Mouse (Mus musculus): ENCODE data around the gene Ttc27. TPM values are rescaled to one million over a fixed set of nuclear protein-coding genes. Genes with fewer than 3 reads are reported as not detected.

Ttc27 gene
- total and polyA plus RNA-seq, 2 experiments from 2014 or later, result 8.5 to 16.2 TPM

GRCm38 (mm10) chr17:74807509-74808248 is 90.1 kb downstream of the Ttc27 start:
- H3K27ac ChIP-seq (ENCODE audit: low read depth), result no peak overlapping the region
- H3K27me3 ChIP-seq (ENCODE audit: control insufficient read depth, insufficient read depth, low read length), result no peaks in the 10 kb centered on the region
- no peaks in the 10 kb centered on the region for H3K9me3 ChIP-seq (replicated peaks; ENCODE audit: control insufficient read depth, low read length)
- no peak for DNase-seq (ENCODE audit: low spot score)
- H3K9ac ChIP-seq (replicated peaks; ENCODE audit: low read depth, low read length), result no peak overlapping the region
- H3K4me3 ChIP-seq (ENCODE audit: low read depth, low read length), result no peak overlapping the region
- ATAC-seq (ENCODE audit: insufficient read depth, low read depth), result no peak
- 57% methylated on average over 9 of the region's 9 CpGs for WGBS
- 0 out of 2 replicates have a peak, but pooled peaks cover 6% of the 10 kb centered on the region for H3K4me1 ChIP-seq (ENCODE audit: control insufficient read depth, insufficient read depth)
- H3K4me2 ChIP-seq (ENCODE audit: low read depth, low read length), result no peak overlapping the region
- no peak for TF ChIP-seq EP300 (IDR thresholded peaks at IDR 0.05; ENCODE audit: low read depth)
- TF ChIP-seq CTCF (IDR thresholded peaks at IDR 0.05; ENCODE audit: low read depth), result no peak
- H3K36me3 ChIP-seq (replicated peaks; ENCODE audit: control insufficient read depth, insufficient read depth, low read length), result no peaks in the 10 kb centered on the region

GRCm38 (mm10) chr17:74808330-74808729 is 90.8 kb downstream of the Ttc27 start:
- Histone ChIP-seq H3K27me3 (ENCODE audit: control insufficient read depth, insufficient read depth, low read length) (no peaks in the 10 kb centered on the region), H3K9ac (replicated peaks; ENCODE audit: low read depth, low read length) (no peak overlapping the region), H3K9me3 (replicated peaks; ENCODE audit: control insufficient read depth, low read length) (no peaks in the 10 kb centered on the region), H3K36me3 (replicated peaks; ENCODE audit: control insufficient read depth, insufficient read depth, low read length) (no peaks in the 10 kb centered on the region), H3K4me3 (ENCODE audit: low read depth, low read length) (no peak overlapping the region), H3K27ac (ENCODE audit: low read depth) (no peak overlapping the region), H3K4me1 (ENCODE audit: control insufficient read depth, insufficient read depth) (0 out of 2 replicates have a peak, but pooled peaks cover 6% of the 10 kb centered on the region), H3K4me2 (ENCODE audit: low read depth, low read length) (no peak overlapping the region)
- DNase-seq (ENCODE audit: low spot score) (no peak), ATAC-seq (ENCODE audit: insufficient read depth, low read depth) (no peak)
- TF ChIP-seq CTCF (IDR thresholded peaks at IDR 0.05; ENCODE audit: low read depth) (no peak), EP300 (IDR thresholded peaks at IDR 0.05; ENCODE audit: low read depth) (no peak)
- WGBS, result 77% methylated on average over 1 of the region's 1 CpGs

GRCm38 (mm10) chr17:74808901-74809300 is 91.4 kb downstream of the Ttc27 start:
- no peak for DNase-seq (ENCODE audit: low spot score)
- H3K4me3 ChIP-seq (ENCODE audit: low read depth, low read length), result no peak overlapping the region
- no peaks in the 10 kb centered on the region for H3K36me3 ChIP-seq (replicated peaks; ENCODE audit: control insufficient read depth, insufficient read depth, low read length)
- no peak overlapping the region for H3K4me2 ChIP-seq (ENCODE audit: low read depth, low read length)
- no peak overlapping the region for H3K27ac ChIP-seq (ENCODE audit: low read depth)
- 76% methylated on average over 4 of the region's 4 CpGs for WGBS
- no peaks in the 10 kb centered on the region for H3K9me3 ChIP-seq (replicated peaks; ENCODE audit: control insufficient read depth, low read length)
- TF ChIP-seq CTCF (IDR thresholded peaks at IDR 0.05; ENCODE audit: low read depth) (no peak), EP300 (IDR thresholded peaks at IDR 0.05; ENCODE audit: low read depth) (no peak)
- H3K4me1 ChIP-seq (ENCODE audit: control insufficient read depth, insufficient read depth), result 0 out of 2 replicates have a peak, but pooled peaks cover 6% of the 10 kb centered on the region
- no peaks in the 10 kb centered on the region for H3K27me3 ChIP-seq (ENCODE audit: control insufficient read depth, insufficient read depth, low read length)
- H3K9ac ChIP-seq (replicated peaks; ENCODE audit: low read depth, low read length), result no peak overlapping the region
- no peak; the same call in 1 of the 2 replicates for ATAC-seq (ENCODE audit: insufficient read depth, low read depth)

- H3K36me3 ChIP-seq (replicated peaks; ENCODE audit: control insufficient read depth, insufficient read depth, low read length), result no peaks in the 10 kb centered on the region
- no peaks in the 10 kb centered on the region for H3K27me3 ChIP-seq (ENCODE audit: control insufficient read depth, insufficient read depth, low read length)
- ATAC-seq (ENCODE audit: insufficient read depth, low read depth) (peak; percentile 71), DNase-seq (ENCODE audit: low spot score) (peak; percentile 78)
- no peak overlapping the region for H3K4me3 ChIP-seq (ENCODE audit: low read depth, low read length)
- H3K9me3 ChIP-seq (replicated peaks; ENCODE audit: control insufficient read depth, low read length), result no peaks in the 10 kb centered on the region; the same call in 1 of the 2 replicates
- 0 out of 2 replicates have a peak, but pooled peaks cover 6% of the 10 kb centered on the region for H3K4me1 ChIP-seq (ENCODE audit: control insufficient read depth, insufficient read depth)
- H3K27ac ChIP-seq (ENCODE audit: low read depth), result no peak overlapping the region
- TF ChIP-seq CTCF (IDR thresholded peaks at IDR 0.05; ENCODE audit: low read depth), result peak; percentile 81
- no peak for TF ChIP-seq EP300 (IDR thresholded peaks at IDR 0.05; ENCODE audit: low read depth)
- H3K9ac ChIP-seq (replicated peaks; ENCODE audit: low read depth, low read length), result no peak overlapping the region
- H3K4me2 ChIP-seq (ENCODE audit: low read depth, low read length), result no peak overlapping the region
- 40% methylated on average over 3 of the region's 3 CpGs for WGBS
Measured at GRCm38 (mm10) chr17:74810892-74811625, 93.5 kb downstream of the Ttc27 start.

- H3K27ac ChIP-seq (ENCODE audit: low read depth), result no peak overlapping the region; the same call in 1 of the 2 replicates
- no peaks in the 10 kb centered on the region for H3K4me1 ChIP-seq (ENCODE audit: control insufficient read depth, insufficient read depth)
- ATAC-seq (ENCODE audit: insufficient read depth, low read depth) (no peak), DNase-seq (ENCODE audit: low spot score) (no peak)
- H3K4me3 ChIP-seq (ENCODE audit: low read depth, low read length), result no peak overlapping the region
- H3K36me3 ChIP-seq (replicated peaks; ENCODE audit: control insufficient read depth, insufficient read depth, low read length), result no peaks in the 10 kb centered on the region
- H3K9ac ChIP-seq (replicated peaks; ENCODE audit: low read depth, low read length), result no peak overlapping the region
- peaks cover 5% of the 10 kb centered on the region; the same call in 1 of the 2 replicates for H3K9me3 ChIP-seq (replicated peaks; ENCODE audit: control insufficient read depth, low read length)
- 16% methylated on average over 2 of the region's 2 CpGs for WGBS
- no peak for TF ChIP-seq EP300 (IDR thresholded peaks at IDR 0.05; ENCODE audit: low read depth)
- TF ChIP-seq CTCF (IDR thresholded peaks at IDR 0.05; ENCODE audit: low read depth), result no peak
- H3K27me3 ChIP-seq (ENCODE audit: control insufficient read depth, insufficient read depth, low read length), result no peaks in the 10 kb centered on the region
- no peak overlapping the region for H3K4me2 ChIP-seq (ENCODE audit: low read depth, low read length)
Measured at GRCm38 (mm10) chr17:74819711-74820110, 102.2 kb downstream of the Ttc27 start.
